Mouse (Mus musculus) G1E (cell line): ENCODE results near the gene Foxo1. TPM values are rescaled to one million over a fixed set of nuclear protein-coding genes. Genes with fewer than 3 reads are reported as not detected.

Source experiments
- ATAC-seq: 2 replicates; pipeline ENCODE4 v1.8.0; 2016; ENCODE audit warnings: mild to moderate bottlenecking; ENCODE audit not compliant: insufficient number of reproducible peaks, poor library complexity, low FRiP score, severe bottlenecking; ENCODE audit errors: extremely low read depth
- DNase-seq: peaks from one replicate; pipeline ENCODE4 v3.0.0; 2012; ENCODE audit warnings: low spot score
- H3K27me3 ChIP-seq: 2 replicates; pipeline ENCODE4 v1.6.1; 2012; ENCODE audit warnings: mild to moderate bottlenecking, low read length, inconsistent platforms; ENCODE audit not compliant: insufficient read depth
- H3K36me3 ChIP-seq: replicated peaks from 2 replicates; pipeline ENCODE3; 2012; ENCODE audit warnings: mild to moderate bottlenecking, inconsistent platforms
- H3K4me1 ChIP-seq: 2 replicates; pipeline ENCODE4 v1.6.1; 2012; ENCODE audit warnings: low read depth, low read length, inconsistent platforms, mixed read lengths; ENCODE audit not compliant: insufficient read depth
- H3K4me3 ChIP-seq: 2 replicates; pipeline ENCODE4 v1.5.1; 2012; ENCODE audit warnings: low read depth, mild to moderate bottlenecking, inconsistent platforms, low read length, moderate library complexity, mixed read lengths
- H3K9me3 ChIP-seq: replicated peaks from 2 replicates; pipeline ENCODE4 v1.6.1; 2012; ENCODE audit warnings: inconsistent platforms
- CTCF ChIP-seq: IDR thresholded peaks from 2 replicates; pipeline ENCODE4 v1.5.1; 2012; ENCODE audit warnings: low read depth, low read length, inconsistent platforms, mixed read lengths
- GATA1 ChIP-seq: IDR thresholded peaks from 2 replicates; pipeline ENCODE4 v1.6.1; 2012; ENCODE audit warnings: borderline replicate concordance, low read length, inconsistent platforms, mixed read lengths
- GATA2 ChIP-seq: IDR thresholded peaks from 2 replicates; pipeline ENCODE4 v1.6.1; 2012; ENCODE audit warnings: low read depth, low read length, inconsistent platforms, borderline replicate concordance
- POLR2AphosphoS5 ChIP-seq: IDR thresholded peaks from 2 replicates; pipeline ENCODE4 v1.6.1; 2012; ENCODE audit warnings: low read depth, low read length, inconsistent platforms; ENCODE audit not compliant: insufficient replicate concordance
- TAL1 ChIP-seq: conservative IDR thresholded peaks from 2 replicates; pipeline ENCODE4 v1.6.1; 2012; ENCODE audit warnings: low read depth, low read length, inconsistent platforms, mixed read lengths
- polyA plus RNA-seq: library from polyadenylated mRNA; stranded (reverse); fragments of >175 nt; gene quantifications from 2 replicates; pipeline ENCODE4 v1.2.3, GENCODE M21; 2012
- total RNA-seq, 2 experiments: library from RNA; stranded (forward) in 1 of 2; stranded (reverse) in 1 of 2; fragments of 200-1000 nt in 1 of 2; fragments of >200 nt in 1 of 2; fragmentation: Nextera tagmentation in 1 of 2; gene quantifications; 2 replicates each; pipeline ENCODE4 v1.2.3; 2014 to 2017

Gene Foxo1
- total and polyA plus RNA-seq, 3 experiments, result 0.11 TPM; not detected in 2

DNA sequence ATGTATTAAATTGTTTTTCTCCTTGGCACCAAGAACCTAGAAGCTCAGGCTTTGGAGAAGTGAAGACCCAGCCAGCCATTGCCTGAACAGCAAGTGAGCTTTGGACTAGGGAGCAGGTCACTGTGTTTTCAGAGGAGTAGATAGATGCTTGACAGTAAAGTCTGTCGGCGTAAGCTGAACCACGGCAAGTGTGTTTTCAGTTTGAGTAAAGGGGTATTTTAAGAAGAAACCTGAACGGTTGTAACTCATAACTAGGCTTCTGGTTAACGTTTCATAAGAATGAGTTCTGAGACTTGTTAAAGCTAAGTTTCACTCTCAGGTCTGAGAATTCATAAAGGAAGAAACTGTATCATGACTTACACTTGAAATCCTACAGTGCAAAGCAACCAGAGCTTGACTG lies 3.2 kb downstream of the Foxo1 start:
- Histone ChIP-seq H3K4me1 (no peaks in the 10 kb centered on the region), H3K36me3 (no peaks in the 10 kb centered on the region), H3K27me3 (peaks cover 3% of the 10 kb centered on the region; the same call in 1 of the 2 replicates), H3K4me3 (no peak overlapping the region), H3K9me3 (peaks cover 45% of the 10 kb centered on the region)
- TF ChIP-seq TAL1 (no peak), POLR2AphosphoS5 (no peak), GATA2 (no peak), CTCF (no peak), GATA1 (no peak)
- ATAC-seq (no peak), DNase-seq (no peak)

DNA sequence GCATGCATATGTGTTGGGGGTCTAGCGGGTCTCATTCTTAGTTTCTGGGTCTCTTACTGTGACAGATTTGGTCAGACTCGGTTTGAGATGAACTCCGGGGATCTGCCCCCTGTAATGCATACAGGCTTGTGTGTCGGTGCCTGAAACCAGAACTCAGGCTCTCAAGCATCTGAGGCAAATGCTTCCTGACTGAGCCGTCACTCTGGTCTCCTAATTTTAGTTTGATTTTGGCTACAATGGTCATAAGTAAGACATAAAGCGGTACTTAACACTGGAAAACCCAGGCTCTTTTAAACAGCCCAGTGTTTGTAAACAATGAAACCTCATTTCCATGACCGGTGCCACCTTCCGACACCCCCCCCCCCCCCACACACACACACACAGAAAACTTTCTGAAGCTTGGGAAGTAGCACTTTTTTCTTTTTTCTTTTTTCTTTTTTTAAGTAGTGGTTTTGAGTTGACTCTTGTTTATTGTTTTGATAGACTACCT lies 4.3 kb downstream of the Foxo1 start:
- H3K4me1 ChIP-seq, result no peaks in the 10 kb centered on the region
- peaks cover 3% of the 10 kb centered on the region; the same call in 1 of the 2 replicates for H3K27me3 ChIP-seq
- ATAC-seq, result no peak
- peaks cover 42% of the 10 kb centered on the region for H3K9me3 ChIP-seq
- TF ChIP-seq CTCF, result no peak
- no peak for TF ChIP-seq TAL1
- TF ChIP-seq POLR2AphosphoS5, result no peak
- no peak for TF ChIP-seq GATA1
- TF ChIP-seq GATA2, result no peak
- DNase-seq, result no peak
- no peak overlapping the region for H3K4me3 ChIP-seq
- H3K36me3 ChIP-seq, result no peaks in the 10 kb centered on the region

DNA sequence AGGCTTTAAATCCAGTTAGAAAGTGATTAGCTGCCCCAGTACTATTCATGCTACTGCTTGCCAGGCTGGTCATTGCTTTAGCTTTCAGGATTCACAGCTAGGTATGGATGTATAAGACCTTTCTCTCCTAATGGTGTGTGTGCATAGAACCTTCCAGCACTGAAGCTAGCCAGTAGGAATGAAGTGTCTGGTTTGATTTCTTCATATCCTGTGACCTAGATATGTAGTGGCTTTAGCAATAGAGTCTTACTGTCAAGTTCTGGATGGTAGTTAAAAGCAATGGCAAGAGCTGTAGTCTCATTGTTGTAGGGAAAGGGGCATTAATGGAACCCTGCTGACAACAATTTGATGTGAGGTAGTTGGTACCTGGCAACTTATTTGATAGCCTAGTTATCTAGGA lies 6.3 kb downstream of the Foxo1 start:
- no peaks in the 10 kb centered on the region for H3K4me1 ChIP-seq
- TF ChIP-seq POLR2AphosphoS5, result no peak
- no peak for TF ChIP-seq GATA1
- no peak for TF ChIP-seq CTCF

DNA sequence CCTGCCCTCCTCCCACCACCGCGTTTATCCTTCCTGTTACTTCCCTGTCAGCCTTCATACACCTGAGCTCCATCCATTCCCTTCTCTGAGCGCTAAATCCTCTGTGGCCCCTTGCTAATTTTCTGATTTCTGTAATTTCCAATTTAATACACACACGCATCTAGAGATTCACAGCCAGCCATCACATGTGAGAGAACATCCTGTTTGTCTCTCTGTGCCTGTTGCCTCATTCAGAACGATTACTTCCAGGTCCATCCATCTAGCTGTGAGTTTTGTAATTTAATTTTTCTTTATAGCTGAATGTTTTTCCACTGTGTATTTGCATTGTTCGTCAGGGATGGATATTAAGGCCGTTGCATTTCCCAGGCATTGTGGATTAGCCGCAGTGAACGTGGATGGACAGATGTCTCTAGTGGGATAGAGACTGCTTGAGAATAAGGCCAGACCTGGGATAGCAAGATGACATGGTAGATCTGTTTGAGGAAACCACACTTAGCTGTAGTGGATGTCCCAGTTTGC lies 7.0 kb downstream of the Foxo1 start:
- DNase-seq (no peak), ATAC-seq (no peak)
- H3K27me3 ChIP-seq, result no peaks in the 10 kb centered on the region
- no peaks in the 10 kb centered on the region for H3K36me3 ChIP-seq
- peaks cover 21% of the 10 kb centered on the region for H3K9me3 ChIP-seq
- no peak for TF ChIP-seq CTCF
- TF ChIP-seq GATA1, result no peak
- TF ChIP-seq POLR2AphosphoS5, result no peak
- no peak for TF ChIP-seq TAL1
- no peak for TF ChIP-seq GATA2
- H3K4me1 ChIP-seq, result no peaks in the 10 kb centered on the region
- no peak overlapping the region for H3K4me3 ChIP-seq

More for the DNA sequence above, 6.3 kb downstream of the Foxo1 start:
- Histone ChIP-seq H3K27me3 (no peaks in the 10 kb centered on the region), H3K4me3 (no peak overlapping the region), H3K36me3 (no peaks in the 10 kb centered on the region), H3K9me3 (peaks cover 27% of the 10 kb centered on the region)
- ATAC-seq, result no peak
- DNase-seq, result no peak

DNA sequence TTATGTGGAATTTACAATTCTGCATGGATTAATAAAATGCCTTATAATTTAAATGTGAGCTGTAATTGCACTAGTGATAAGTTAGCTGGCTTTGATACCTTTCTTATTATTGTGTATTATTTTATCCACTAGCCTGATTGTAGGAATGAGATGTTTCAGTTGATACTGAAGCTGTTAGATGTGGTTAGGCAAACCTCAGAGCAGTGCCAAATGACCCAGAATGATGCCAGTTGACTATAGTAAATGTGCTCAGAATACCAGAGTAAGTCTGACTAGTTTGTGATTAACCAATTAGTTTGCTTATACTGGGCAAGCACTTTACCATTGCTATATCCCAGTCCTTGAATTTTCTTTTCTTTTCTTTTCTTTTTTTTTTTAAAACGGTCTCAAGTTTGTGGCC lies 12.5 kb downstream of the Foxo1 start:
- Histone ChIP-seq H3K4me3 (no peak overlapping the region), H3K4me1 (no peaks in the 10 kb centered on the region), H3K9me3 (peaks cover 21% of the 10 kb centered on the region), H3K36me3 (no peaks in the 10 kb centered on the region), H3K27me3 (no peaks in the 10 kb centered on the region)
- ATAC-seq, result no peak
- TF ChIP-seq POLR2AphosphoS5, result no peak
- TF ChIP-seq GATA2, result no peak
- TF ChIP-seq CTCF, result no peak
- TF ChIP-seq GATA1, result no peak
- TF ChIP-seq TAL1, result no peak
- DNase-seq, result no peak

DNA sequence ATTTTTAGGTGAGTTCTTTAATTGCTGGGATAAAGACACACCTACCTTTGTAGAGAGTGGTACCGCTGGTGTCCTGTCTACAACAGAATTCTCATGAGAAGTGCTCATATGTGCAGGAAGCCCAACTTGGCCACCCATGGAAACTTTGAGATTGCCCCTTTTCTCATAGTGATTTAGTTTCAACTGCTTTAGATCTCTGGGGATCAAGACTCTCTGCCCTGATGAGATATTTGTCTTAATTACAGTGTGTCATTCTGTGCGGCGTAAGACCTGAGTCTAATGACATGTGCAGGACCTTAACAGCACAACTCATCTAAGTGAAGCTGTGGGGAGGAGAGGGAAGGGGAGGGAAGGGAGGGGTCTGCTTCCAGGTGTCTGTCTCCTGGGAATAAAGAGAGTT lies 13.7 kb downstream of the Foxo1 start:
- H3K4me1 ChIP-seq, result no peaks in the 10 kb centered on the region
- DNase-seq (no peak), ATAC-seq (no peak)
- no peaks in the 10 kb centered on the region for H3K36me3 ChIP-seq
- H3K4me3 ChIP-seq, result no peak overlapping the region
- H3K9me3 ChIP-seq, result peaks cover 24% of the 10 kb centered on the region
- TF ChIP-seq GATA1, result no peak
- TF ChIP-seq CTCF, result no peak
- no peak for TF ChIP-seq TAL1
- TF ChIP-seq POLR2AphosphoS5, result no peak
- no peak for TF ChIP-seq GATA2
- H3K27me3 ChIP-seq, result no peaks in the 10 kb centered on the region
